Mouse (Mus musculus) kidney, embryonic 16.5 days (tissue): ENCODE measurements at regions not wholly inside any gene's neighbourhood (a gene's known extent, or its start where the extent isn't known, plus 50 kb on each side); places are given as distances from the start of the nearest gene placed in this dataset.

Experiments used
- ATAC-seq: fragments of 200-750 bp; cut with Nextera tagmentation; 2 replicates; pipeline ENCODE4 v1.8.0; 2017; ENCODE audit warnings: moderate TSS enrichment; ENCODE audit not compliant: low FRiP score, low TSS enrichment
- H3K27ac ChIP-seq: fragments of 300-500 bp; sonication (generic); 2 replicates; pipeline ENCODE4 v1.5.1; 2014; ENCODE audit warnings: low read length
- H3K27me3 ChIP-seq: fragments of 300-500 bp; sonication (generic); 2 replicates; pipeline ENCODE4 v1.6.1; 2014; ENCODE audit warnings: low read length, control low read depth, mixed read lengths; ENCODE audit not compliant: insufficient read depth
- H3K36me3 ChIP-seq: fragments of 300-500 bp; sonication (generic); 2 replicates; pipeline ENCODE4 v1.6.1; 2014; ENCODE audit warnings: low read length, control low read depth, mixed read lengths; ENCODE audit not compliant: insufficient read depth
- H3K4me1 ChIP-seq: fragments of 300-500 bp; sonication (generic); 2 replicates; pipeline ENCODE4 v1.6.1; 2014; ENCODE audit warnings: low read length, control low read depth, mixed read lengths; ENCODE audit not compliant: insufficient read depth
- H3K4me2 ChIP-seq: fragments of 300-500 bp; sonication (generic); replicated peaks from 2 replicates; pipeline ENCODE4 v1.6.1; 2014; ENCODE audit warnings: low read depth, low read length
- H3K4me3 ChIP-seq: fragments of 300-500 bp; sonication (generic); 2 replicates; pipeline ENCODE4 v1.5.1; 2014; ENCODE audit warnings: mild to moderate bottlenecking, low read length
- H3K9ac ChIP-seq: fragments of 300-500 bp; sonication (generic); replicated peaks from 2 replicates; pipeline ENCODE4 v1.6.1; 2014; ENCODE audit warnings: low read length
- H3K9me3 ChIP-seq: fragments of 300-500 bp; sonication (generic); 2 replicates; pipeline ENCODE4 v1.6.1; 2016; ENCODE audit warnings: low read length, control low read depth
- WGBS: fragments of 180-500 bp; shearing (Covaris S2); extraction: QIAGEN DNeasy Blood & Tissue Kit; methylation state at CpG from one replicate; pipeline ENCODE4 v1.1.7; 2014; 5-methylcytosine and 5-hydroxymethylcytosine counted together

GRCm38 (mm10) chr8:93683773-93684391 is 125.9 kb upstream of the Gnao1 start:
- H3K4me1 ChIP-seq = no peaks in the 10 kb centered on the region

GRCm38 (mm10) chr8:93684392-93684791 is 125.4 kb upstream of the Gnao1 start:
- WGBS = 90% methylated on average over 6 of the region's 6 CpGs
- H3K27ac ChIP-seq = no peak overlapping the region
- no peaks in the 10 kb centered on the region for H3K27me3 ChIP-seq
- no peak overlapping the region for H3K4me2 ChIP-seq
- H3K4me3 ChIP-seq = no peak overlapping the region
- ATAC-seq = no peak
- no peak overlapping the region for H3K9ac ChIP-seq
- H3K4me1 ChIP-seq = no peaks in the 10 kb centered on the region
- no peaks in the 10 kb centered on the region for H3K9me3 ChIP-seq
- H3K36me3 ChIP-seq = no peaks in the 10 kb centered on the region

More at GRCm38 (mm10) chr8:93683773-93684391, 125.9 kb upstream of the Gnao1 start:
- Histone ChIP-seq H3K27me3 (no peaks in the 10 kb centered on the region), H3K9me3 (no peaks in the 10 kb centered on the region), H3K27ac (no peak overlapping the region), H3K36me3 (no peaks in the 10 kb centered on the region), H3K9ac (no peak overlapping the region), H3K4me2 (no peak overlapping the region), H3K4me3 (no peak overlapping the region)
- no peak for ATAC-seq
- WGBS = 82% methylated on average over 12 of the region's 12 CpGs

- WGBS = 51% methylated on average over 7 of the region's 7 CpGs
- H3K4me2 ChIP-seq = no peak overlapping the region
- no peaks in the 10 kb centered on the region for H3K4me1 ChIP-seq
- H3K9me3 ChIP-seq = no peaks in the 10 kb centered on the region
- no peak overlapping the region for H3K9ac ChIP-seq
- no peak for ATAC-seq
- H3K27ac ChIP-seq = no peak overlapping the region
- H3K27me3 ChIP-seq = no peaks in the 10 kb centered on the region
- H3K36me3 ChIP-seq = no peaks in the 10 kb centered on the region
- no peak overlapping the region for H3K4me3 ChIP-seq
Observed at GRCm38 (mm10) chr8:93688845-93689244, 120.9 kb upstream of the Gnao1 start.

GRCm38 (mm10) chr8:93689832-93690471 is 119.8 kb upstream of the Gnao1 start:
- no peaks in the 10 kb centered on the region for H3K4me1 ChIP-seq
- H3K36me3 ChIP-seq = no peaks in the 10 kb centered on the region
- H3K27me3 ChIP-seq = no peaks in the 10 kb centered on the region
- no peak for ATAC-seq
- no peak overlapping the region for H3K9ac ChIP-seq
- no peaks in the 10 kb centered on the region for H3K9me3 ChIP-seq
- no peak overlapping the region for H3K27ac ChIP-seq
- no peak overlapping the region for H3K4me3 ChIP-seq
- WGBS = 83% methylated on average over 4 of the region's 4 CpGs
- no peak overlapping the region for H3K4me2 ChIP-seq

GRCm38 (mm10) chr8:93691375-93691774 is 118.4 kb upstream of the Gnao1 start:
- ATAC-seq = no peak
- WGBS = 87% methylated on average over 2 of the region's 2 CpGs
- no peak overlapping the region for H3K4me2 ChIP-seq
- H3K36me3 ChIP-seq = no peaks in the 10 kb centered on the region
- H3K9me3 ChIP-seq = no peaks in the 10 kb centered on the region
- no peaks in the 10 kb centered on the region for H3K27me3 ChIP-seq
- H3K4me1 ChIP-seq = no peaks in the 10 kb centered on the region
- H3K9ac ChIP-seq = no peak overlapping the region
- H3K27ac ChIP-seq = no peak overlapping the region
- no peak overlapping the region for H3K4me3 ChIP-seq

- no peak overlapping the region for H3K27ac ChIP-seq
- no peak overlapping the region for H3K4me2 ChIP-seq
- H3K9me3 ChIP-seq = no peaks in the 10 kb centered on the region
- H3K36me3 ChIP-seq = no peaks in the 10 kb centered on the region
- 66% methylated on average over 2 of the region's 2 CpGs for WGBS
- no peak for ATAC-seq
- H3K27me3 ChIP-seq = no peaks in the 10 kb centered on the region
- H3K4me1 ChIP-seq = no peaks in the 10 kb centered on the region
- H3K4me3 ChIP-seq = no peak overlapping the region
- H3K9ac ChIP-seq = no peak overlapping the region
Observed at GRCm38 (mm10) chr8:93691826-93692225, 117.9 kb upstream of the Gnao1 start.

- no peaks in the 10 kb centered on the region for H3K36me3 ChIP-seq
- H3K4me1 ChIP-seq = no peaks in the 10 kb centered on the region
- no peaks in the 10 kb centered on the region for H3K27me3 ChIP-seq
- no peak overlapping the region for H3K27ac ChIP-seq
- no peaks in the 10 kb centered on the region for H3K9me3 ChIP-seq
- ATAC-seq = no peak
- no peak overlapping the region for H3K4me3 ChIP-seq
- H3K4me2 ChIP-seq = no peak overlapping the region
- WGBS = 48% methylated on average over 7 of the region's 7 CpGs
- H3K9ac ChIP-seq = no peak overlapping the region
Observed at GRCm38 (mm10) chr8:93697206-93697605, 112.6 kb upstream of the Gnao1 start.

- no peak overlapping the region for H3K4me2 ChIP-seq
- H3K9ac ChIP-seq = no peak overlapping the region
- ATAC-seq = no peak
- no peaks in the 10 kb centered on the region for H3K27me3 ChIP-seq
- no peaks in the 10 kb centered on the region for H3K9me3 ChIP-seq
- H3K36me3 ChIP-seq = no peaks in the 10 kb centered on the region
- H3K4me3 ChIP-seq = no peak overlapping the region
- WGBS = 84% methylated on average over 3 of the region's 3 CpGs
- H3K4me1 ChIP-seq = no peaks in the 10 kb centered on the region
- no peak overlapping the region for H3K27ac ChIP-seq
Observed at GRCm38 (mm10) chr8:93698508-93698907, 111.3 kb upstream of the Gnao1 start.

GRCm38 (mm10) chr8:93701391-93701790 is 108.4 kb upstream of the Gnao1 start:
- Histone ChIP-seq H3K9ac (no peak overlapping the region), H3K27me3 (no peaks in the 10 kb centered on the region), H3K36me3 (no peaks in the 10 kb centered on the region), H3K9me3 (no peaks in the 10 kb centered on the region), H3K4me1 (no peaks in the 10 kb centered on the region), H3K4me2 (no peak overlapping the region), H3K4me3 (no peak overlapping the region), H3K27ac (no peak overlapping the region)
- 61% methylated on average over 3 of the region's 3 CpGs for WGBS
- no peak for ATAC-seq

GRCm38 (mm10) chr8:93712066-93712706 is 97.6 kb upstream of the Gnao1 start:
- no peak overlapping the region for H3K9ac ChIP-seq
- H3K27ac ChIP-seq = no peak overlapping the region
- no peaks in the 10 kb centered on the region for H3K9me3 ChIP-seq
- WGBS = 92% methylated on average over 3 of the region's 3 CpGs
- no peak overlapping the region for H3K4me3 ChIP-seq
- no peak overlapping the region for H3K4me2 ChIP-seq
- no peaks in the 10 kb centered on the region for H3K4me1 ChIP-seq
- no peaks in the 10 kb centered on the region for H3K36me3 ChIP-seq
- ATAC-seq = no peak
- H3K27me3 ChIP-seq = no peaks in the 10 kb centered on the region
